Mouse (Mus musculus): Measurements from ENCODE around the gene Rasl11b.

DNA sequence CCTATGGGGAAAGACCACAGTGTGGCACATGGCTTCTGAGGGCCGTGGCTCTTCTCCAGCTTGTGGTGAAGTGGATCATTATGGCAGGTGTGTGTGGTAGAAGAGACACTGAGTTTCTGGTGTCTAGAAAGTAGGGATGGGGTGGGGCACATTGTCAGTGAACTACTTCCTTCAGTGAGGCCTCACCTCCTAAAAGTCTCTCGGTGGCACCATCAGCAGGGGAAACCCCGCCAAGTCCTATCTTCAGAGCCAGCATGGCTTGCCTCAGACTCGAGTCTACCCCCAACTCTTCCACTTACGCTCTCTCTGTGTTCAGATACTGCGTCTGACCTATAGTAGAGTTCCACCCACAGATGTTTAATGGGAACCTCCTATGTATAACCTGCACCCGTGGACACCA lies 38.7 kb downstream of the Rasl11b start:
- TF ChIP-seq CTCF (IDR thresholded peaks at IDR 0.05) (no peak), POLR2A (IDR thresholded peaks at IDR 0.05; ENCODE audit: insufficient read depth, low read depth, low read length) (no peak), EP300 (IDR thresholded peaks at IDR 0.05; ENCODE audit: insufficient read depth, low read depth, low read length) (no peak)
